Comparison of ENCODE assay signal across 19 mouse cellular contexts in genomic region chr4:148399437-148400094, GRCm38 (mm10). TPM values are rescaled to one million over a fixed set of nuclear protein-coding genes. Genes with fewer than 3 reads are reported as not detected.
A peak's percentile ranks its signal among the peaks of the same experiment; 100 is the strongest.
DNase-seq lines count a peak whose midpoint lies in the region; ATAC-seq lines count a peak whose summit lies in the region.
"Had no signal": no experiment of that assay in that cellular context is flagged by ENCODE, and none has a peak within 500 bp of the region (broad histone marks: within the 10 kb centered on the region; RNA-seq: fewer than 3 reads in every experiment).

No protein-coding gene starts in this region.

- H3K9ac ChIP-seq in forebrain, embryonic 14.5 days (ENCODE audit: low read length), result no peak overlapping the region
- no peak overlapping the region for H3K9ac ChIP-seq in midbrain, embryonic 14.5 days (replicated peaks; ENCODE audit: low read length)
- H3K9ac ChIP-seq in hindbrain, embryonic 14.5 days, result no peak overlapping the region
- H3K9ac ChIP-seq in neural tube, embryonic 15.5 days (replicated peaks), result no peak overlapping the region
- H3K9ac ChIP-seq: embryonic facial prominence, embryonic 12.5 days; liver, embryonic 14.5 days; midbrain, embryonic 12.5 days had no signal

- H3K4me3 ChIP-seq in forebrain, embryonic 14.5 days (ENCODE audit: low read depth, low read length), result no peak overlapping the region
- H3K4me3 ChIP-seq in forebrain, embryonic 10.5 days, result no peak overlapping the region
- H3K4me3 ChIP-seq in midbrain, embryonic 10.5 days, result no peak overlapping the region
- no peak overlapping the region for H3K4me3 ChIP-seq in midbrain, embryonic 14.5 days (replicated peaks; ENCODE audit: low read depth, low read length)
- H3K4me3 ChIP-seq in hindbrain, embryonic 14.5 days (replicated peaks; ENCODE audit: low read length), result no peak overlapping the region
- no peak overlapping the region for H3K4me3 ChIP-seq in neural tube, embryonic 15.5 days (replicated peaks)
- H3K4me3 ChIP-seq: embryonic facial prominence, embryonic 12.5 days; gastrocnemius, adult 2 months; midbrain, embryonic 12.5 days had no signal

- ATAC-seq in forebrain, embryonic 14.5 days, result no peak
- no peak for ATAC-seq in midbrain, embryonic 14.5 days (ENCODE audit: low FRiP score, low TSS enrichment)
- 0 out of 2 replicates have a peak, but pooled peaks have one; percentile 5 for ATAC-seq in hindbrain, embryonic 14.5 days (ENCODE audit: low FRiP score)
- ATAC-seq in neural tube, embryonic 15.5 days (ENCODE audit: low FRiP score), result peak; percentile 23; the same call in 1 of the 2 replicates
- ATAC-seq in frontal cortex, adult (ENCODE audit: low TSS enrichment), result no peak
- ATAC-seq: activated CD4-positive, CD25-positive, alpha-beta regulatory T cell, adult 4 months had no signal

- no peak overlapping the region for H3K4me2 ChIP-seq in forebrain, embryonic 14.5 days (ENCODE audit: low read length)
- no peak overlapping the region for H3K4me2 ChIP-seq in midbrain, embryonic 14.5 days (ENCODE audit: low read length)
- H3K4me2 ChIP-seq in hindbrain, embryonic 14.5 days (replicated peaks), result no peak overlapping the region
- H3K4me2 ChIP-seq in neural tube, embryonic 15.5 days, result no peak overlapping the region
- H3K4me2 ChIP-seq: embryonic facial prominence, embryonic 12.5 days; midbrain, embryonic 12.5 days had no signal

- H3K9me3 ChIP-seq in forebrain, embryonic 14.5 days (replicated peaks; ENCODE audit: control insufficient read depth, low read length), result no peaks in the 10 kb centered on the region
- no peaks in the 10 kb centered on the region for H3K9me3 ChIP-seq in forebrain, embryonic 10.5 days
- no peaks in the 10 kb centered on the region for H3K9me3 ChIP-seq in midbrain, embryonic 10.5 days (replicated peaks)
- no peaks in the 10 kb centered on the region for H3K9me3 ChIP-seq in midbrain, embryonic 14.5 days (ENCODE audit: control insufficient read depth, low read length)
- H3K9me3 ChIP-seq in hindbrain, embryonic 14.5 days (ENCODE audit: control insufficient read depth, low read length), result no peaks in the 10 kb centered on the region
- no peaks in the 10 kb centered on the region for H3K9me3 ChIP-seq in neural tube, embryonic 15.5 days (replicated peaks)
- H3K9me3 ChIP-seq: embryonic facial prominence, embryonic 12.5 days; midbrain, embryonic 12.5 days had no signal

- no peak for DNase-seq in forebrain, embryonic 14.5 days (ENCODE audit: low spot score)
- no peak for DNase-seq in forebrain, embryonic 10.5 days (ENCODE audit: extremely low spot score, low spot score)
- no peak for DNase-seq in midbrain, embryonic 10.5 days (ENCODE audit: low spot score)
- DNase-seq in midbrain, embryonic 14.5 days, result no peak
- no peak for DNase-seq in hindbrain, embryonic 14.5 days (ENCODE audit: low spot score)
- DNase-seq in urinary bladder, postnatal 25 days (ENCODE audit: low spot score), result no peak
- DNase-seq: gastrocnemius, adult 2 months; heart, adult 18-20 months; kidney, postnatal 4 days; layer of hippocampus, postnatal 36 days; lung, postnatal 10 days; spleen, adult 18-20 months; thymus, postnatal 14 days had no signal

- peaks cover 8% of the 10 kb centered on the region for H3K4me1 ChIP-seq in forebrain, embryonic 14.5 days (ENCODE audit: control insufficient read depth, insufficient read depth, low read length)
- H3K4me1 ChIP-seq in forebrain, embryonic 10.5 days, result peaks cover 37% of the 10 kb centered on the region
- H3K4me1 ChIP-seq in midbrain, embryonic 10.5 days, result peaks cover 67% of the 10 kb centered on the region
- H3K4me1 ChIP-seq in midbrain, embryonic 14.5 days (ENCODE audit: control insufficient read depth, insufficient read depth, low read length), result peaks cover 22% of the 10 kb centered on the region
- H3K4me1 ChIP-seq in hindbrain, embryonic 14.5 days (replicated peaks; ENCODE audit: control insufficient read depth, insufficient read depth, low read length), result peaks cover 29% of the 10 kb centered on the region
- peaks cover 48% of the 10 kb centered on the region for H3K4me1 ChIP-seq in neural tube, embryonic 15.5 days

- peak overlapping the region; percentile 10; the same call in 1 of the 2 replicates for H3K27ac ChIP-seq in forebrain, embryonic 14.5 days (ENCODE audit: low read depth, low read length)
- no peak overlapping the region; the same call in 1 of the 2 replicates for H3K27ac ChIP-seq in forebrain, embryonic 10.5 days
- peak overlapping the region; percentile 82 for H3K27ac ChIP-seq in midbrain, embryonic 10.5 days (replicated peaks)
- H3K27ac ChIP-seq in midbrain, embryonic 14.5 days (replicated peaks; ENCODE audit: low read depth, low read length), result no peak overlapping the region
- peak overlapping the region; percentile 54; the same call in 1 of the 2 replicates for H3K27ac ChIP-seq in hindbrain, embryonic 14.5 days
- H3K27ac ChIP-seq in neural tube, embryonic 15.5 days (replicated peaks), result peak overlapping the region; percentile 69; the same call in 1 of the 2 replicates
- H3K27ac ChIP-seq: embryonic facial prominence, embryonic 12.5 days; gastrocnemius, adult 2 months; liver, embryonic 14.5 days; midbrain, embryonic 12.5 days had no signal

- H3K27me3 ChIP-seq in forebrain, embryonic 14.5 days (replicated peaks; ENCODE audit: control insufficient read depth, insufficient read depth, low read length), result peaks cover 4% of the 10 kb centered on the region; the same call in 1 of the 2 replicates
- H3K27me3 ChIP-seq in forebrain, embryonic 10.5 days (ENCODE audit: poor library complexity, severe bottlenecking), result peaks cover 36% of the 10 kb centered on the region
- H3K27me3 ChIP-seq in midbrain, embryonic 10.5 days (ENCODE audit: low read depth, poor library complexity, severe bottlenecking), result peaks cover 39% of the 10 kb centered on the region
- peaks cover 13% of the 10 kb centered on the region; the same call in 1 of the 2 replicates for H3K27me3 ChIP-seq in midbrain, embryonic 14.5 days (ENCODE audit: control insufficient read depth, insufficient read depth, low read length)
- H3K27me3 ChIP-seq in hindbrain, embryonic 14.5 days (ENCODE audit: control insufficient read depth, insufficient read depth, low read length), result peaks cover 15% of the 10 kb centered on the region; the same call in 1 of the 2 replicates
- H3K27me3 ChIP-seq in neural tube, embryonic 15.5 days (replicated peaks), result no peaks in the 10 kb centered on the region

- 70% methylated on average over 9 of the region's 9 CpGs for WGBS in forebrain, embryonic 14.5 days
- WGBS in forebrain, embryonic 10.5 days, result 80% methylated on average over 9 of the region's 9 CpGs
- WGBS in midbrain, embryonic 10.5 days, result 83% methylated on average over 9 of the region's 9 CpGs
- WGBS in midbrain, embryonic 14.5 days, result 62% methylated on average over 9 of the region's 9 CpGs
- WGBS in hindbrain, embryonic 14.5 days, result 36% methylated on average over 9 of the region's 9 CpGs
- WGBS in neural tube, embryonic 15.5 days, result 14% methylated on average over 9 of the region's 9 CpGs

- H3K36me3 ChIP-seq in forebrain, embryonic 14.5 days (ENCODE audit: control insufficient read depth, insufficient read depth, low read length), result no peaks in the 10 kb centered on the region
- no peaks in the 10 kb centered on the region for H3K36me3 ChIP-seq in forebrain, embryonic 10.5 days (replicated peaks)
- H3K36me3 ChIP-seq in midbrain, embryonic 10.5 days, result no peaks in the 10 kb centered on the region
- H3K36me3 ChIP-seq in midbrain, embryonic 14.5 days (ENCODE audit: control insufficient read depth, insufficient read depth, low read length), result no peaks in the 10 kb centered on the region
- no peaks in the 10 kb centered on the region for H3K36me3 ChIP-seq in hindbrain, embryonic 14.5 days (replicated peaks; ENCODE audit: control insufficient read depth, insufficient read depth)
- no peaks in the 10 kb centered on the region for H3K36me3 ChIP-seq in neural tube, embryonic 15.5 days
- H3K36me3 ChIP-seq: embryonic facial prominence, embryonic 12.5 days; midbrain, embryonic 12.5 days had no signal

RNA-seq across cellular contexts. Expression of gene Ubiad1, which starts 45.0 kb away (rescaled TPM):
- polyA plus RNA-seq in forebrain, embryonic 14.5 days (2014; fragmentation: Nextera tagmentation; extraction: Ambion mirVana), result 14.2 and 14.6 TPM in 2 replicates
- 27.1 and 27.3 TPM in 2 replicates for polyA plus RNA-seq in forebrain, embryonic 10.5 days (2016; fragmentation: Nextera tagmentation; extraction: Ambion mirVana)
- 26.2 and 28.3 TPM in 2 replicates for polyA plus RNA-seq in midbrain, embryonic 10.5 days (2016; fragmentation: Nextera tagmentation; extraction: Ambion mirVana)
- 14.7 and 15.9 TPM in 2 replicates for polyA plus RNA-seq in midbrain, embryonic 14.5 days (2014; fragmentation: Nextera tagmentation; extraction: Ambion mirVana)
- polyA plus RNA-seq in hindbrain, embryonic 14.5 days (2014; fragmentation: Nextera tagmentation; extraction: Ambion mirVana), result 12.2 and 13.4 TPM in 2 replicates
- 17.7 and 19.7 TPM in 2 replicates for polyA plus RNA-seq in neural tube, embryonic 15.5 days (2015; fragmentation: Nextera tagmentation; extraction: Ambion mirVana)

RNA-seq across cellular contexts. Expression of gene Mtor, which starts 48.8 kb away (rescaled TPM):
- polyA plus RNA-seq in forebrain, embryonic 14.5 days (2014; fragmentation: Nextera tagmentation; extraction: Ambion mirVana), result 22.2 and 24.4 TPM in 2 replicates
- 23.3 and 27.0 TPM in 2 replicates for polyA plus RNA-seq in forebrain, embryonic 10.5 days (2016; fragmentation: Nextera tagmentation; extraction: Ambion mirVana)
- 20.8 and 25.6 TPM in 2 replicates for polyA plus RNA-seq in midbrain, embryonic 10.5 days (2016; fragmentation: Nextera tagmentation; extraction: Ambion mirVana)
- polyA plus RNA-seq in midbrain, embryonic 14.5 days (2014; fragmentation: Nextera tagmentation; extraction: Ambion mirVana), result 30.6 and 34.8 TPM in 2 replicates
- 30.2 and 36.1 TPM in 2 replicates for polyA plus RNA-seq in hindbrain, embryonic 14.5 days (2014; fragmentation: Nextera tagmentation; extraction: Ambion mirVana)
- polyA plus RNA-seq in neural tube, embryonic 15.5 days (2015; fragmentation: Nextera tagmentation; extraction: Ambion mirVana), result 17.7 and 21.4 TPM in 2 replicates

Comparison
In these comparisons a context has a peak if more than half of its experiments do, and no peak if none do; other contexts are left out.
1. H3K27ac ChIP-seq: peak in forebrain, embryonic 14.5 days (single experiment), midbrain, embryonic 10.5 days (single experiment), hindbrain, embryonic 14.5 days (single experiment) and neural tube, embryonic 15.5 days (single experiment); none in forebrain, embryonic 10.5 days (single experiment) and midbrain, embryonic 14.5 days (single experiment).
2. ATAC-seq: peak in hindbrain, embryonic 14.5 days (single experiment) and neural tube, embryonic 15.5 days (single experiment); none in forebrain, embryonic 14.5 days (single experiment), midbrain, embryonic 14.5 days (single experiment) and frontal cortex, adult (single experiment).